Mouse (Mus musculus) embryo, embryonic 10 days (tissue): ENCODE results near the gene March9.

Experiments used
- DNase-seq: peaks from one replicate; pipeline ENCODE4 v3.0.0-alpha.2; 2015; ENCODE audit warnings: low spot score

March9 gene

GRCm38 (mm10) chr10:127059968-127060916 is at the start of gene March9:
March9 (minus strand) TSS chr10:127060184.
- DNase-seq, result peak; percentile 83

GRCm38 (mm10) chr10:127108262-127108583 is 48.2 kb upstream of the March9 start:
- no peak for DNase-seq

- DNase-seq, result no peak
These were observed 47.7 kb upstream of the March9 start for GRCm38 (mm10) chr10:127107563-127108261.

- no peak for DNase-seq
These were observed 43.6 kb upstream of the March9 start for GRCm38 (mm10) chr10:127103631-127104030.

GRCm38 (mm10) chr10:127101151-127101550 is 41.2 kb upstream of the March9 start:
- DNase-seq, result no peak

GRCm38 (mm10) chr10:127100414-127100813 is 40.4 kb upstream of the March9 start:
- DNase-seq, result no peak

GRCm38 (mm10) chr10:127099868-127100267 is 39.9 kb upstream of the March9 start:
- no peak for DNase-seq

- DNase-seq, result no peak
These were observed 39.2 kb upstream of the March9 start for GRCm38 (mm10) chr10:127099191-127099590.

- no peak for DNase-seq
These were observed 38.5 kb upstream of the March9 start for GRCm38 (mm10) chr10:127098514-127098913.

- no peak for DNase-seq
These were observed 34.4 kb upstream of the March9 start for GRCm38 (mm10) chr10:127094382-127094802.

GRCm38 (mm10) chr10:127092742-127093141 is 32.8 kb upstream of the March9 start:
- DNase-seq, result no peak

GRCm38 (mm10) chr10:127091507-127092396 is 31.8 kb upstream of the March9 start:
- no peak for DNase-seq

GRCm38 (mm10) chr10:127090560-127091411 is 30.8 kb upstream of the March9 start:
- peak; percentile 65 for DNase-seq

GRCm38 (mm10) chr10:127085633-127086032 is 25.6 kb upstream of the March9 start:
- no peak for DNase-seq

GRCm38 (mm10) chr10:127085052-127085451 is 25.1 kb upstream of the March9 start:
- no peak for DNase-seq

- no peak for DNase-seq
These were observed 23.9 kb upstream of the March9 start for GRCm38 (mm10) chr10:127083915-127084306.

- DNase-seq, result no peak
These were observed 23.4 kb upstream of the March9 start for GRCm38 (mm10) chr10:127083292-127083914.

GRCm38 (mm10) chr10:127081996-127082620 is 22.1 kb upstream of the March9 start:
- peak; percentile 66 for DNase-seq

GRCm38 (mm10) chr10:127080901-127081780 is 21.2 kb upstream of the March9 start:
- DNase-seq, result no peak
